Mouse (Mus musculus): ENCODE data around the gene Spata31d1a. TPM values are rescaled to one million over a fixed set of nuclear protein-coding genes. Genes with fewer than 3 reads are reported as not detected.
A peak's percentile ranks its signal among the peaks of the same experiment; 100 is the strongest.
"Not testable (repeated sequence)": the region's sequence is repeated elsewhere in the genome, so short reads cannot be mapped to it uniquely, and the experiment has no call there.

Gene Spata31d1a
- polyA plus RNA-seq, 1 experiment from 2014 or later = 0.01 TPM

DNA sequence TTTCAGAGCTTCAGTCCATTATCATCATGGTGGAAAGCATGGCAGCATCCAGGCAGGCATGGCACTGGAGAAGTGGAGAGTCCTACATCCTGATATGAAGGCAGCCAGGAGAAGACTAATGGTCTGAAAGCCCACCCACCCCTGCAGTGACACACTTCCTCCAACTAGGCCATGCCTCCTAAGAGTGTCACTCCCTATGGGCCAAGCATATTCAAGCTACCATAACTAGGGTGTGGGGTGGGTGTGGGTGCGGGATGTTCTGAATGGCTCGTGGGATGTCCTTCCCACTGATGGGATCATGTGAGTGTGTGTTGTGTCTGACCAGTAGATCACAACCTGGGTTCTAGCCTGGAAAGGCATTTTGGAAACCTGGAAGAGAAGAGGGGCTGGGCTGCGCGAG, 23.8 kb upstream of the Spata31d1a start:
- in situ Hi-C loops (cut with MboI; ENCODE audit: low pct_unique_long_range_greater_than_20kb) = no loop called here
- ATAC-seq = no peak
- ChIA-PET POLR2A (no interaction called here), CTCF (interaction anchor here (0.9 to 1.1 kb wide), 2 partner anchors 10 to 30 kb away, joined by 3 to 6 read pairs; no protein-coding TSS in a partner anchor)
- no peaks in the 10 kb centered on the region for H3K27me3 ChIP-seq
- TF ChIP-seq CTCF (IDR thresholded peaks at IDR 0.05) = no peak
- no peak for DNase-seq (ENCODE audit: low read depth, low spot score)

DNA sequence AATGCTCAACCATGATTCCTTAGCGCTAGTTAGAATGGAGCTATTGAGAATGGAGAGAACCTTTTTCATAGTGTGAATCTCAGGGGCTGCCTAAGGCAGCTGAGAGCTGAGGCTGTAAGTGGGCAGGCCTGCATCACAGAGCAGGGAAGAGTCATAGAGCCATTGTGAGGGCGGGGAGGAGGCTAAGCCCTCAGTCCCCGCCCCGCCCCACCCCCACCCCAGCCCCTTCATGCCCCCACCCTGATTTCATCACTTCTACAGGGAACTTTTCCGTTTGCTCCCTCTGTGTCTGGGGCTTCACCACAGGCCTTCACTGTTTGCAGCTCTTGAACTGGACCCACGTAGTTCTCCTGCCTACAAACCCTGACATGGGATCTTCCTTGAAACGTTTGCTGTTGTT, 21.5 kb upstream of the Spata31d1a start, which contains the start of gene Spata31d1d:
Gene Spata31d1d (minus strand): TSS at position 101 of the 400 bp plus-strand sequence.
- ATAC-seq (no peak), DNase-seq (ENCODE audit: low read depth, low spot score) (no peak)
- in situ Hi-C loops (cut with MboI; ENCODE audit: low pct_unique_long_range_greater_than_20kb) = no loop called here
- POLR2A ChIA-PET = no interaction called here
- CTCF ChIA-PET = interaction anchor here (1.0 to 1.1 kb wide), 2 partner anchors 9 to 97 kb away, joined by 3 to 5 read pairs; no protein-coding TSS in a partner anchor
- TF ChIP-seq CTCF (IDR thresholded peaks at IDR 0.05) = no peak
- no peaks in the 10 kb centered on the region for H3K27me3 ChIP-seq

DNA sequence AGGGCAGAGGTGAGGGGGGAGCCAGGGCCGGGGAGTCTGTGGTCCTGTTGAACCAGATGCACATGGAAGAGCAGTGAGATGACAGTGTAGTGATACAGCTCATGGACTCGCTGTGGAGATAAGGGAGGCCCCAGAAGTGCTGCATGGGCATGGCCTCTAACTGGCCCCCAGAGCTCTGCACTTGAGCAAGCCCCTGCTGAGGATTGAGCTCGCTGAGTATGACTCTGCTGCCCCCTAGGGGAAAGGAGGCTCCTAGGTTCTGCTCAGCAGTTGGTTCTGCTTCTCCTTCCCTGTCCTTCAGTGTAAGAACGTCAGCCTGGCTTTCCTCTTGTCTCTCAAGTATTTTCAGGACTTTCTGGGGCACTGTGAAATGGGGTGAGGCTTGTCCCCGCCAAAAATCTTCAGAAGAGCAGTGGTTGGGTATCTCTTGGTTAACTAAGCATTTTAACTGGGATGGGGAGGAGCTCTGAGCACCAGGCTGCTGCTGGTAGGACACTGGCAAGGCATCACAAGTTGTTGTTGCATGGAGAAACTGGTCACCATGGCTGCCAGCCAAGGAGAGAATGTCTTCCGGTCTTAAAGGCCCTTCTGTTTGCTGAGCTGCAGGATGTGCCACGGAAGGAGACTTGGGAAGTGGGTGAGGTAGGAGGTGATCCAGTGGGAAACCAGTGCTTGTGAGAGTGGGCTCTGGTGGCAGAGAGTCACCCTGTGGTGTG, 18.4 kb upstream of the Spata31d1a start:
- CTCF ChIA-PET = interaction anchor here (0.7 to 2.1 kb wide), 32 partner anchors 9 to 251 kb away, joined by 3 to 14 read pairs (median 4); partner anchors contain the start of genes 1700014D04Rik, Golm1 and Spata31d1b
- ATAC-seq = peak; percentile 90
- no peak for TF ChIP-seq CTCF (IDR thresholded peaks at IDR 0.05)
- DNase-seq (ENCODE audit: low read depth, low spot score) = peak; percentile 33
- no peaks in the 10 kb centered on the region for H3K27me3 ChIP-seq
- in situ Hi-C loops (cut with MboI; ENCODE audit: low pct_unique_long_range_greater_than_20kb) = loop anchor here (5.0 to 10.0 kb wide), 2 partner anchors 211 to 1094 kb away; no protein-coding TSS in a partner anchor
- POLR2A ChIA-PET = interaction anchor here (0.6 to 1.0 kb wide), 3 partner anchors 29 to 1340 kb away, joined by 3 read pairs; no protein-coding TSS in a partner anchor

DNA sequence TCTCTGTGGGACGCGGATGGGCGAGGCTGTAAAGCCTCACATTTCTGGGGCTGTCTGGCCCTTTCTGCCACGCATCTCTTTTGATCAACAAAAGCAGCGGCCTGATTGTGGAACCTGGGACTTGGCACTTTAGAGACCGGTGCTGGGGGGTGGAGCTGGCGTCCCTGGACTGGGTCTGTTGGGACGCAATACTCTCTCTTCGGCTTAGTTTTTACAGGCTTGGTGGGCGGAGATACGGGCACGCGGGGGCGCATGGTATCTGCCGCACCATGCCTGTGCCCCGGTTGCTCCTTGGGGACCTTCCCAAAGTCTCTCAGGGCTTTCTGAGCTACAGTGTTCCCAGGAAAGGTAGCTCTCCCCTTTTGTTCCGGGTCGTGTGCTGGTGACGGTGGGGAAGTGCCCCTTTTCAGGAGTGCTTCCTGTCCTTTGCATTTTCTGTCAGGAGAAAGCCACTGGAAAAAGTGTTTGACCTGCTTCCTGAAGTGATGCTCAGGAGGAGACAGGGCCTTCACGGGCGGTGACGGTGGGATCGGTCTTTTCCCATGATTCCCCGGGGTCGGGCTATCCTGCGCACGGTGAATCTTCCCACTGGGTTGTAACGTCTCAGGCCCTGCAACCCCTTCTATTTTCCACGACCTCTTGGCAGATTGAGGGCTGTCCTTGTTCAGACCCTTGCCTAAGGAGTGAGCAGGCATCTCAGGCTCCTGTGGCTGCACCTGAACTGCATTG, 16.2 kb upstream of the Spata31d1a start:
- ChIA-PET POLR2A (interaction anchor here (1.2 kb wide), 1 partner anchor 42 kb away, joined by 3 read pairs; no protein-coding TSS in a partner anchor), CTCF (no interaction called here)
- no peaks in the 10 kb centered on the region for H3K27me3 ChIP-seq
- no peak for ATAC-seq
- no peak for DNase-seq (ENCODE audit: low read depth, low spot score)
- no peak for TF ChIP-seq CTCF (IDR thresholded peaks at IDR 0.05)
- in situ Hi-C loops (cut with MboI; ENCODE audit: low pct_unique_long_range_greater_than_20kb) = loop anchor here (5.0 to 10.0 kb wide), 2 partner anchors 209 to 1092 kb away; no protein-coding TSS in a partner anchor

DNA sequence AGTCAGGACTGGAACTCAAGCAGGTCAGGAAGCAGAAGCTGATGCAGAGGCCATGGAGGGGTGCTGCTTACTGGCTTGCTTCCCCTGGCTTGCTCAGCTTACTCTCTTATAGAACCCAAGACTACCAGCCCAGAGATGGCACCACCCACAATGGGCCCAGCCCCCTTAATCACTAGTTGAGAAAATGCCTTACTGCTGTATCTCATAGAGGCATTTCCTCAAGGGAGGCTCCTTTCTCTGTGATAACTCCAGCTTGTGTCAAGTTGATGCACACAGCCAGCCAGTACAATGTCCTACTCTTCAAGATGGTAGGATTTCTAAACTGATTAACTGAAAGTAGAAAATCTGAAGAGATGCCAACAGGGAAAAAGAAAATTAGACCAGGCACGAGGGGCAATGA, 12.0 kb upstream of the Spata31d1a start:
- DNase-seq (ENCODE audit: low read depth, low spot score); H3K27me3 ChIP-seq; ATAC-seq; CTCF ChIA-PET; POLR2A ChIA-PET: not testable (repeated sequence)
- in situ Hi-C loops (cut with MboI; ENCODE audit: low pct_unique_long_range_greater_than_20kb) = loop anchor here (10.0 kb wide), 1 partner anchor 1087 kb away; no protein-coding TSS in a partner anchor

DNA sequence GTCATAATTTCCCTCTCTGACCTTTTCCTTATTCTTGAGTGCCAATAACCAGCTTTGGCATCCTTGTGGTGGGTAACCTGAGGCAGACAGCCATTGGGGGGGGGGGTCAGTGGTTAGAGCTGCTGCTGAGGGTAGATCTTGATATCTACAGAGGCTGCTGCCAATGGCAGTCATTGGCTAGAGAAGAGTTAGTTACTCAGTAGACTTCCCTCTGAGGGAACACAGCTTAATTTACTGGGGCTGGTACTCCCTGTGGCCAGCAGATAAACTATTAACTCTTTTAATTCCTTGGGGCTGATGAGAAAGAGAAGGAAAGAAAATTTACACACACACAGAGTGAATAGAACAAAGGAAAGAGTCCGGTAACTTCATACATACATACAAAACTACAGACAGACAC, 9.3 kb upstream of the Spata31d1a start:
- in situ Hi-C loops (cut with MboI; ENCODE audit: low pct_unique_long_range_greater_than_20kb) = no loop called here
- ChIA-PET POLR2A (no interaction called here), CTCF (interaction anchor here (0.6 to 1.7 kb wide), 2 partner anchors 9 kb away, joined by 3 to 5 read pairs; no protein-coding TSS in a partner anchor)
- DNase-seq (ENCODE audit: low read depth, low spot score) (no peak), ATAC-seq (no peak)
- H3K27me3 ChIP-seq = no peaks in the 10 kb centered on the region
- TF ChIP-seq CTCF (IDR thresholded peaks at IDR 0.05) = no peak

DNA sequence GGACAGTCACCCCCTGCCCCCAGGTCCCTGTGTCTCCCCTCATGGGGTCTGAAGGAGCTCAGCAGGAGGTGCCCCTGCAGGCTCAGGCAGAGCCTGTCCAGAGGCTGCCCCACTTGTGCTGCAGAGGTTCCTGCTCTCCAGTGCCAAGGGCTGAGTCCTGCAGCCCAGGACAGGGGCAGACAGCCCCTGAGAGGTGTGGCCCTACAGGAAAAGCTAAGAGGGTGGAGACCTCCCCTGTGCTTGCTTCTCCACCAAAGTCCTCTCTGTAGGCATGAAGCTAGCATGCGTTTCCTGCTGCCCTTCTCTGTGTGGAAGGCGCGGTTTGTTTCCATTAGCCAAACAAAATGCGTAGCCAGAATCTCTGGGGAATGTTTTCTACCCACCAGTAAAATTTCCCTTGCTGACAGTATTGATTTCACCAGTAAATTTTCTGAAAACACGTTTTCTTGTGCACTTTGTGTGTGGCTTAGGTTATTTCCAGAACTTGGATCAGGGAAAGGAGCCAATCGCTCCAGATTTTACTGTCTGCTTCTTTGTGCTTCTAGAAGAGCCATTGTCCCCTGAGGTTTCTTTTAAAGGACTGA, 8.8 kb upstream of the Spata31d1a start:
- peak; percentile 12 for ATAC-seq
- H3K27me3 ChIP-seq; in situ Hi-C loops (cut with MboI; ENCODE audit: low pct_unique_long_range_greater_than_20kb); DNase-seq (ENCODE audit: low read depth, low spot score); POLR2A ChIA-PET: not testable (repeated sequence)
- CTCF ChIA-PET = interaction anchor here (0.6 to 1.7 kb wide), 2 partner anchors 9 to 10 kb away, joined by 3 to 5 read pairs; no protein-coding TSS in a partner anchor

DNA sequence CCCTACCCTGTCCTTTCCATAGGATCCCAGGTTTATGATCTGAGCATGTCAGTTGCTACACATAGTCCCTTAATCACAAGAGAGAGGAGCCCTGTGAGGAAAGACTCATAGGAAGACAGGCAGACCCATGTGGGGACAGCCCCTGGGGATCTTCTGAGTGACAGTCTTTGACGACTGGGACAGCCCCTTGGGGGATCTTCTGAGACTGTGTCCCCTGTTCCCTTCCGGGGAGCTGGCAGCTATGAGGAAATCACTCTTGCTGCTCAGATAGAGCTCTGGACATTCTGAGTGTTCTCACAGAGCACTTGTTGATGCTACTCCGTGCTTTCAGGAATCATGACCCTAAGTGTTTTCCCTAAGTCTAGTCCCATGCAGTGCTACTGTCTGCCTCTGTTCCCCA, 3.6 kb upstream of the Spata31d1a start:
- ATAC-seq = no peak
- POLR2A ChIA-PET = interaction anchor here (0.5 kb wide), 1 partner anchor 29 kb away, joined by 4 read pairs; no protein-coding TSS in a partner anchor

DNA sequence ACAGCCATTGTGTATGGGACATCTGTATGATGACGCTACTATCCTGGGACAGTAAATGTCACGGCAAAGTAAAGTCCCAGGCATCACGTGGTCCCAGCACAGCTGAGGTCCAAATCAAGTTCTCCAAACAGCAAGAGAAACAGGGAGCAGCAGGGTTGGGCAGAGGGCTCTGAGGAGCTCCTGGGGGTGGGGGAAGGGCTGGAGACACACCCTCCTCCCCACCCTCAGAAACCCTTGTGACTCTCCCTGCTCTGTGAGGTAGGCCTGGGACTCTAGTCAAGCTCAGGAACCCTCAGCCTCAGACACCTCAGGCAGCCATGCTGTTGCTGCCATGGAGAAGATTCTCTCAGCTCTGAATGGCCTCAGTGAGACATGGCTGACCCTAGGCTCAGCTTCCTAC, 1.9 kb upstream of the Spata31d1a start, which contains the start of gene Spata31d1b:
Gene Spata31d1b (plus strand): TSS at position 301 of the 400 bp plus-strand sequence.
- H3K27me3 ChIP-seq; in situ Hi-C loops (cut with MboI; ENCODE audit: low pct_unique_long_range_greater_than_20kb); POLR2A ChIA-PET; DNase-seq (ENCODE audit: low read depth, low spot score): not testable (repeated sequence)
- CTCF ChIA-PET = interaction anchor here (1.4 kb wide), 1 partner anchor 17 kb away, joined by 3 read pairs; no protein-coding TSS in a partner anchor
- ATAC-seq = peak; percentile 31

More for the DNA sequence above, 3.6 kb upstream of the Spata31d1a start:
- H3K27me3 ChIP-seq = peaks cover 9% of the 10 kb centered on the region
- CTCF ChIA-PET = interaction anchor here (1.0 kb wide), 1 partner anchor 15 kb away, joined by 3 read pairs; no protein-coding TSS in a partner anchor
- DNase-seq (ENCODE audit: low read depth, low spot score) = no peak
- TF ChIP-seq CTCF (IDR thresholded peaks at IDR 0.05) = no peak
- in situ Hi-C loops (cut with MboI; ENCODE audit: low pct_unique_long_range_greater_than_20kb) = no loop called here

DNA sequence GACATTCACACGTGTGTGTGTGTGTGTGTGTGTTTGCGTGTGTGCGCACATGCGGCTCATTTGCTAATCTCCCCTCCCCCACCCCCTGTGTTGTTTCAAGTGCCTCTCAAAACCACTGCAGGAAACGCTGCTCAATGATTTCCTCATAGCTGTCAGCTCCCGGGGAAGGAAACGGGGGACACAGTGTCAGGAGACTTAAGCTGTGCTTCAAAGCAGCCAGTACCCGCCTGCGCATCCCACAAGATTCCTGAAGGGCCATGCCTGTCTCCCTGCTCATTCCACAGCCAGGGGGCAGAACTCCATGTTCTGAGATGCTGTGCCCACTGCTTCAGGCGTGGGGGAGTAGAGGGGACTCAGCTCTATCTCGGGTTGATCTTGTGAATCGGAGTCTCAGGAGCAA, 5.6 kb downstream of the Spata31d1a start:
- POLR2A ChIA-PET = interaction anchor here (0.6 kb wide), 1 partner anchor 56 kb away, joined by 4 read pairs; no protein-coding TSS in a partner anchor
- peaks cover 9% of the 10 kb centered on the region for H3K27me3 ChIP-seq
- TF ChIP-seq CTCF (IDR thresholded peaks at IDR 0.05) = no peak
- CTCF ChIA-PET = no interaction called here
- ATAC-seq (no peak), DNase-seq (ENCODE audit: low read depth, low spot score) (no peak)
- in situ Hi-C loops (cut with MboI; ENCODE audit: low pct_unique_long_range_greater_than_20kb) = no loop called here
